In the genomic region with DNA sequence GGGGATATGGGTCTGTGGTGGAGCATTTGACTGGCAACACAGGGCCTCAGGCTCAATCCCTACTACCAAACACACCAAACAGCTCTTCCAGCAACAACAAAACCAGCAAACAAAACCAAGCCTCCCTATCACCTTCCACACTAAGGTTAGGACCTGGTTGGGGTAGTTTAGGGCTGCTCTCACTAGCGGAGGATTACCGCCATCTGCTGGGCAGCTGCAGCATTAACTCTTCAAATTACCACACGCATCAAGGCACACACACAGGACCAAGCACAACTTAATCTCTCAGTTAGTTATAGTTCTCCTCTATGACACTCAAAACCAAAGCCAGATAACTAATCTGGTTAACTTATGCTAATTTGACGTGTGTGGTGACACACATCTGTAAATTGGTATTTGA, we compare ENCODE assay signal across 8 mouse cellular contexts. TPM values are rescaled to one million over a fixed set of nuclear protein-coding genes. Genes with fewer than 3 reads are reported as not detected.
A peak's percentile ranks its signal among the peaks of the same experiment; 100 is the strongest.
DNase-seq lines count a peak whose midpoint lies in the region; ATAC-seq and TF ChIP-seq lines count a peak whose summit lies in the region.

No protein-coding gene starts in this region.

- intact Hi-C loops in left cerebral cortex, postnatal 14 days (cut with DNase I) = loop anchor here (5.0 kb wide), 2 partner anchors 77 to 88 kb away; a partner anchor contains a TSS

- TF ChIP-seq POLR2A in cortical plate, adult 2 months (IDR thresholded peaks at IDR 0.05; ENCODE audit: extremely low read depth, insufficient read depth, low read length) = no peak

- H3K4me3 ChIP-seq in cortical plate, adult 2 months (ENCODE audit: insufficient read depth, low read length) = no peak overlapping the region

- no peak overlapping the region for H3K27ac ChIP-seq in cortical plate, adult 2 months (ENCODE audit: insufficient read depth, low read length)

- DNase-seq in ovary, postnatal 36 days (ENCODE audit: low spot score) = peak; percentile 62
- no peak for DNase-seq in ovary, adult 18-20 months (ENCODE audit: low spot score)
- peak; percentile 51 to 61 for DNase-seq in adrenal gland, adult 18-20 months (ENCODE audit: low spot score in 2 of 2)
- DNase-seq in left cerebral cortex, postnatal 14 days (ENCODE audit: low spot score in 2 of 2) = peak; percentile 38 to 61
- DNase-seq in naive thymus-derived CD4-positive, alpha-beta T cell, adult 2 months (ENCODE audit: low read depth) = peak; percentile 70
- DNase-seq in thymus, postnatal 4 days = peak; percentile 79

- ATAC-seq in granulocyte monocyte progenitor cell, adult 5-6 weeks (replicated peaks; ENCODE audit: poor library complexity, severe bottlenecking) = peak; percentile 86

- peak; percentile 88 for TF ChIP-seq CTCF in cortical plate, adult 2 months (IDR thresholded peaks at IDR 0.05; ENCODE audit: extremely low read depth, insufficient read depth, low read length)

- no peaks in the 10 kb centered on the region for H3K4me1 ChIP-seq in cortical plate, adult 2 months (ENCODE audit: control insufficient read depth, insufficient read depth, low read length)

RNA-seq across cellular contexts. Expression of a gene that starts 4.1 kb away (rescaled TPM):
- 1 to 10 TPM in 1 of 2 experiments, under 1 TPM in 1; 0.86 to 1.0 TPM for total RNA-seq in adrenal gland, adult 18-20 months (2021)
- 17.6 and 19.6 TPM in 2 replicates for polyA plus RNA-seq in cortical plate, adult 2 months (2012; rRNA removed)
- total RNA-seq in granulocyte monocyte progenitor cell, adult 5-6 weeks (2014; fragmentation: Nextera tagmentation) = not detected in 2 replicates
- not detected in 2 replicates for total RNA-seq in granulocyte monocyte progenitor cell, adult 5-6 weeks (2017)
- total RNA-seq in left cerebral cortex, postnatal 14 days (2021) = 10 to 100 TPM; 27.5 to 31.7 TPM

RNA-seq across cellular contexts. Expression of a gene that starts 15.1 kb away (rescaled TPM):
- total RNA-seq in adrenal gland, adult 18-20 months (2021) = 10 to 100 TPM; 10.3 to 37.9 TPM
- polyA plus RNA-seq in cortical plate, adult 2 months (2012; rRNA removed) = 2.5 and 2.7 TPM in 2 replicates
- not detected in 2 replicates for total RNA-seq in granulocyte monocyte progenitor cell, adult 5-6 weeks (2014; fragmentation: Nextera tagmentation)
- total RNA-seq in granulocyte monocyte progenitor cell, adult 5-6 weeks (2017) = 0.62 TPM in 1 of 2 replicates, not detected in the other
- 1 to 10 TPM; 6.3 to 7.1 TPM for total RNA-seq in left cerebral cortex, postnatal 14 days (2021)

Comparison
In these comparisons a context has a peak if more than half of its experiments do, and no peak if none do; other contexts are left out.
1. RNA of a gene that starts 4.1 kb away (total RNA-seq): 27.5 to 31.7 TPM in left cerebral cortex, postnatal 14 days; 0.86 to 1.0 TPM in adrenal gland, adult 18-20 months and not detected in granulocyte monocyte progenitor cell, adult 5-6 weeks; every median in the first group is over 10 times any median in the second.
2. RNA of a gene that starts 15.1 kb away (total RNA-seq): 10.3 to 37.9 TPM in adrenal gland, adult 18-20 months and 6.3 to 7.1 TPM in left cerebral cortex, postnatal 14 days; 0.62 TPM in granulocyte monocyte progenitor cell, adult 5-6 weeks; every median in the first group is over 4 times any median in the second.